Mouse (Mus musculus) left cerebral cortex, postnatal 14 days (tissue): ENCODE measurements around the gene 1700024P04Rik. TPM values are rescaled to one million over a fixed set of nuclear protein-coding genes. Genes with fewer than 3 reads are reported as not detected.

ENCODE experiments used
- DNase-seq, 2 experiments: peaks; one replicate each; pipeline ENCODE4 v3.0.0; 2021 to 2022; ENCODE audit warnings: low spot score in 2 of 2, mixed read lengths in 1 of 2
- intact Hi-C: fragments of 180-260 bp; cut with DNase I; formaldehyde crosslinking; loops from one replicate; pipeline ENCODE4 v1.15.1; 2025
- total RNA-seq, 2 experiments: library from RNA; stranded (reverse); gene quantifications; 2 replicates each; pipeline ENCODE4 v1.2.3; 2021

1700024P04Rik gene
- total RNA-seq, 2 experiments from 2014 or later, result not detected

GRCm38 (mm10) chr13:98971641-98972040 lies 12.7 kb downstream of the 1700024P04Rik start:
- no peak for DNase-seq
- intact Hi-C loops, result loop anchor here (5.0 kb wide), 1 partner anchor 36 kb away; no protein-coding TSS in a partner anchor

GRCm38 (mm10) chr13:98968517-98968916 lies 15.8 kb downstream of the 1700024P04Rik start:
- intact Hi-C loops, result no loop called here
- no peak for DNase-seq

- no peak for DNase-seq
- intact Hi-C loops, result no loop called here
Measured at GRCm38 (mm10) chr13:98967942-98968341, 16.4 kb downstream of the 1700024P04Rik start.

- intact Hi-C loops, result no loop called here
- no peak for DNase-seq
Measured at GRCm38 (mm10) chr13:98966583-98966982, 17.8 kb downstream of the 1700024P04Rik start.

GRCm38 (mm10) chr13:98963612-98964011 lies 20.8 kb downstream of the 1700024P04Rik start:
- intact Hi-C loops, result no loop called here
- no peak for DNase-seq

- intact Hi-C loops, result no loop called here
- no peak for DNase-seq
Measured at GRCm38 (mm10) chr13:98958177-98958576, 26.2 kb downstream of the 1700024P04Rik start.

- DNase-seq, result peak in 1 of 2 experiments; percentile 47
Measured at GRCm38 (mm10) chr13:98956209-98956608, 28.2 kb downstream of the 1700024P04Rik start.

GRCm38 (mm10) chr13:98955676-98956075 lies 28.7 kb downstream of the 1700024P04Rik start:
- intact Hi-C loops, result no loop called here
- DNase-seq, result no peak

More at GRCm38 (mm10) chr13:98956209-98956608, 28.2 kb downstream of the 1700024P04Rik start:
- intact Hi-C loops, result no loop called here

- intact Hi-C loops, result no loop called here
- no peak for DNase-seq
Measured at GRCm38 (mm10) chr13:98955226-98955625, 29.1 kb downstream of the 1700024P04Rik start.

GRCm38 (mm10) chr13:98953830-98954229 lies 30.5 kb downstream of the 1700024P04Rik start:
- DNase-seq, result peak in 1 of 2 experiments; percentile 34
- intact Hi-C loops, result no loop called here

GRCm38 (mm10) chr13:98951951-98952350 lies 32.4 kb downstream of the 1700024P04Rik start:
- DNase-seq, result no peak
- intact Hi-C loops, result no loop called here

GRCm38 (mm10) chr13:98948146-98948545 lies 36.2 kb downstream of the 1700024P04Rik start:
- DNase-seq, result no peak
- intact Hi-C loops, result loop anchor here (5.0 kb wide), 1 partner anchor 49 kb away; no protein-coding TSS in a partner anchor

GRCm38 (mm10) chr13:98946434-98946833 lies 37.9 kb downstream of the 1700024P04Rik start:
- intact Hi-C loops, result loop anchor here (5.0 kb wide), 1 partner anchor 51 kb away; no protein-coding TSS in a partner anchor
- DNase-seq, result no peak

- DNase-seq, result no peak
- intact Hi-C loops, result loop anchor here (5.0 kb wide), 1 partner anchor 51 kb away; no protein-coding TSS in a partner anchor
Measured at GRCm38 (mm10) chr13:98945908-98946307, 38.5 kb downstream of the 1700024P04Rik start.

- no peak for DNase-seq
- intact Hi-C loops, result loop anchor here (5.0 kb wide), 1 partner anchor 52 kb away; no protein-coding TSS in a partner anchor
Measured at GRCm38 (mm10) chr13:98945381-98945780, 39.0 kb downstream of the 1700024P04Rik start.

- intact Hi-C loops, result loop anchor here (5.0 kb wide), 1 partner anchor 53 kb away; no protein-coding TSS in a partner anchor
Measured at GRCm38 (mm10) chr13:98944620-98945081, 39.7 kb downstream of the 1700024P04Rik start.

GRCm38 (mm10) chr13:98942360-98942759 lies 42.0 kb downstream of the 1700024P04Rik start:
- DNase-seq, result no peak
- intact Hi-C loops, result no loop called here

More at GRCm38 (mm10) chr13:98944620-98945081, 39.7 kb downstream of the 1700024P04Rik start:
- DNase-seq, result no peak

GRCm38 (mm10) chr13:98941829-98942343 lies 42.5 kb downstream of the 1700024P04Rik start:
- intact Hi-C loops, result no loop called here
- DNase-seq, result no peak

- intact Hi-C loops, result no loop called here
- no peak for DNase-seq
Measured at GRCm38 (mm10) chr13:98937108-98937507, 47.3 kb downstream of the 1700024P04Rik start.
